Mouse (Mus musculus) heart, postnatal 36 days (tissue): ENCODE measurements around the gene 2610002M06Rik. TPM values are rescaled to one million over a fixed set of nuclear protein-coding genes. Genes with fewer than 3 reads are reported as not detected.

Experiments used
- DNase-seq, 2 experiments: peaks; one replicate each; pipeline ENCODE4 v3.0.0; 2021 to 2022
- intact Hi-C: fragments of 180-260 bp; cut with DNase I; formaldehyde crosslinking; loops from one replicate; pipeline ENCODE4 v1.15.1; 2025
- total RNA-seq, 2 experiments: library from RNA; stranded (reverse); gene quantifications; 2 replicates each; pipeline ENCODE4 v1.2.3; 2021

2610002M06Rik gene
- 1 to 10 TPM; 5.2 to 8.3 TPM for total RNA-seq

GRCm38 (mm10) chrX:107816218-107816554, at the start of gene 2610002M06Rik:
TSS of gene 2610002M06Rik (minus strand) at chrX:107816334.
- peak; percentile 79 to 83 for DNase-seq
- intact Hi-C loops = loop anchor here (1.0 to 10.0 kb wide), 2 partner anchors 721 to 1199 kb away; partner anchors contain the start of gene Hmgn5

- no peak for DNase-seq
- intact Hi-C loops = loop anchor here (1.0 kb wide), 1 partner anchor 43 kb away; no protein-coding TSS in a partner anchor
Observed at GRCm38 (mm10) chrX:107858165-107858564, 42.0 kb upstream of the 2610002M06Rik start.

- DNase-seq = no peak
- intact Hi-C loops = loop anchor here (1.0 to 10.0 kb wide), 2 partner anchors 721 to 1198 kb away; partner anchors contain the start of gene Hmgn5
Observed at GRCm38 (mm10) chrX:107816726-107817125, 592 bp upstream of the 2610002M06Rik start.

GRCm38 (mm10) chrX:107815502-107816217, 474 bp downstream of the 2610002M06Rik start:
- intact Hi-C loops = loop anchor here (1.0 to 10.0 kb wide), 2 partner anchors 722 to 1199 kb away; partner anchors contain the start of gene Hmgn5

DNA sequence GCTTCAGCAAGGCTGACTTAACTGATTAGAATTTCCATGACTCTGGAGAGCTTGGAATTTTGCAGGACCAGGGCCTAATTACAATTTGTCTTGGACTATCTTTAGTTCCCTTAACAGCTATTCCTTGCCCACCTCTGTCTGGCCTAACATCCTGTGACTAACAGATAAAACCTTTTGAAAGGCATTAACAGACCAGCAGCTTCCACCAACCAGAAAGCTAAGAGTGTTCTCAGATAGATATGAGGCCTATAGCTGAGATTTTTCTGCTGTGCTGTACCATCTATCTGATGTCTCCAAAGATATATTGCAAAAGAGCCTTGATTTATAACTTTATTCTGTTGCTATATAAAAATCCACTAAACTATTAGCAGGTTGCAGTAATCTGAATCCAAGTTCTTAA, 4.0 kb downstream of the 2610002M06Rik start:
- no peak for DNase-seq
- intact Hi-C loops = loop anchor here (10.0 kb wide), 1 partner anchor 1203 kb away; the partner anchor contains the start of gene Hmgn5

More at GRCm38 (mm10) chrX:107815502-107816217, 474 bp downstream of the 2610002M06Rik start:
- DNase-seq = peak; percentile 13 to 37

- intact Hi-C loops = no loop called here
Observed at GRCm38 (mm10) chrX:107796919-107797318, 19.2 kb downstream of the 2610002M06Rik start.

GRCm38 (mm10) chrX:107795785-107796184, 20.3 kb downstream of the 2610002M06Rik start:
- intact Hi-C loops = no loop called here
- no peak for DNase-seq

More at GRCm38 (mm10) chrX:107796919-107797318, 19.2 kb downstream of the 2610002M06Rik start:
- no peak for DNase-seq

DNA sequence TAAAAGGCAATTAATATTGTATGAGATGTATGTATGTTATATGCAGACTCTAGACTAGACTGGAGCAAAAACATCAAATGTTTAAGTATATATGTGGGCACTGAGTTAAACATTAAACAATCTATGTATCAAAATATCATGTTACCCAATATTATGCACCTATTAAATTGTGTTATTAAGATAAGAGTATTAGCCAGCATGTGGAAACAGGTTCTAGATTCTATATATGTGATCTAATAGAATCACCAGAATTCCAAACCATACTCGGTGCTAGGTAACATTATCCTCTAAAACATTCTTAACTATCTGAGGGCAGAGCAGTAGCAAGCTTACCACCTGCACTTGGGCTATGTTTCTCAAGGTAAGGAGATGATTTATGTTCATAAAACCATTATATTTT, 23.8 kb downstream of the 2610002M06Rik start, which contains the start of gene Tent5d:
Gene Tent5d, plus strand, starts transcription at position 301 of the 400 bp plus-strand sequence.
- intact Hi-C loops = no loop called here
- DNase-seq = no peak

DNA sequence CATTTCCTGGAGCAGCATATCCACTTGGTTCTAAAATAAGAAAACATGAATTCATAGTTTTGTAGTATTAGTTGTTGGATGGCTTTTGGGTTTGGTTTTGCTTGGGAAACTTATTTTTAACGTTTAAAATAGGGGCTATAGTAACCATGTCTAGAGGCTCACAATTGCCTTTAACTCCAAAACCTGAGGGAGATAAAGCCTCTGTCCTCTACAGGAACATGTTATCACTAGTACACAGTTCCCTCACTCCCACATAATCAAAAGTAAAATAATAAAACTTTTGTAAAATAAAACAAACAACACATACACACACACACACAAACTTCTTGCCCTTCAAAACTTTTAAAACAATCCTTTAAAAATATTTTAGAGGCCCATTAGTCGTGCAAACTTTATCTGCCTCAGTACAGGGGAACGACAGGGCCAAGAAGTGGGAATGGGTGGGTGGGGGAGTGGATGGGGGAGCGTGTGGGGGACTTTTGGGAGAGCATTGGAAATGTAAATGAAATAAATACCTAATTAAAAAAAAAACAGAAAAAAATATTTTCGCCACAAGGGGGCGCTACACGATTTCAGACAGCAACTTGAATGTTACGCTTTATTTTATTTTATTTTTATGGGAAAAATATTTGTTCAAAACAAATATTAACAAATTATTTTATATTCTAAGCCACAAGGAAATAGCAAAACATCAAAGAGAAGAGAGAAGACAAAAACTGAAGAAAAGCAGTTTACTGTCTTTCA, 25.2 kb downstream of the 2610002M06Rik start:
- intact Hi-C loops = no loop called here

DNA sequence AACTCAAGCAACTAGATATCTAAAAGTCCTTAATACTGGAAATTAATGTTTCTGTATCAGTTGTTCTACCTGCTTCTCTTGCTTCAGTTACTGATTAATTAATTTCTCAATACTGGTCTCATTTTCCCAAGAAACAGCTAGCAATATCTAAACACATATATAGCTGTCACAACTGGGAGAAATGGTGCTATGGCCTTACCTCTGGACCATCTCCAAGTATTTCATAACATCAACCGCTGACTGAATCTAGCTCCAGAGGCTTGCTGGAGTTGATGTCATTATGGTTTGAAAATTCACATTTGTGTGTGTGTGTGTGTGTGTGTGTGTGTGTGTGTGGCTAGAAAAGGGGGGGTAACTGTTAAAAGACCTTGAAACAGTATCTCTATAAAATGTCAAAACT, 26.0 kb downstream of the 2610002M06Rik start:
- intact Hi-C loops = no loop called here
- DNase-seq = no peak

More for the DNA sequence above, 25.2 kb downstream of the 2610002M06Rik start:
- DNase-seq = no peak

DNA sequence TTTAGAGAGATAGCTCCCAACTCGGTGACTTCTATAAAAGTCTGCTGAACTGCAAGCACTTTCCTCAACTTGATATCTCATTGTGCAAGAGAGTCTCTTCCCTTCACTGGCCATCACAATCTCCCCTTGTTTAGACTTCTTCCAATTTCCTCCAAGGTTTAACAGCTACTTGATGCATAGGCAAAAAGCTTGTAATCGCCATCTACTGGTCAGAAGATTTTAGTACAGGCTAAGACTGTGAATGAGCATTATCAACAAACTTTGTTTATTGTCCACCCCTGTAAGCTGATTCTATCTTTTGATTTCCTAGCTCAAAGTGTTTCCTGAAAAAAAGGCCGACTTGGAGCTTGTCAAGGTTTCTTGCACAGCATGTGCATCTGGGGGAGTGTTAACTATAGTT, 48.2 kb downstream of the 2610002M06Rik start:
- DNase-seq = no peak
- intact Hi-C loops = no loop called here

Other genes with a start within 250 kb of the 2610002M06Rik start
- gene Tbx22, start 148.4 kb downstream of the 2610002M06Rik start, total RNA-seq = not detected
- not detected for gene Tent5d, start 23.7 kb downstream of the 2610002M06Rik start, total RNA-seq
- gene Gm732, start 132.1 kb upstream of the 2610002M06Rik start, total RNA-seq = not detected